Mouse (Mus musculus) yolk sac, embryonic 10.5 days (tissue): ENCODE results near the gene Stard7.

ENCODE experiments used
- DNase-seq: peaks from one replicate; pipeline ENCODE4 v3.0.0-alpha.2; 2017; ENCODE audit warnings: low spot score

Gene Stard7

DNA sequence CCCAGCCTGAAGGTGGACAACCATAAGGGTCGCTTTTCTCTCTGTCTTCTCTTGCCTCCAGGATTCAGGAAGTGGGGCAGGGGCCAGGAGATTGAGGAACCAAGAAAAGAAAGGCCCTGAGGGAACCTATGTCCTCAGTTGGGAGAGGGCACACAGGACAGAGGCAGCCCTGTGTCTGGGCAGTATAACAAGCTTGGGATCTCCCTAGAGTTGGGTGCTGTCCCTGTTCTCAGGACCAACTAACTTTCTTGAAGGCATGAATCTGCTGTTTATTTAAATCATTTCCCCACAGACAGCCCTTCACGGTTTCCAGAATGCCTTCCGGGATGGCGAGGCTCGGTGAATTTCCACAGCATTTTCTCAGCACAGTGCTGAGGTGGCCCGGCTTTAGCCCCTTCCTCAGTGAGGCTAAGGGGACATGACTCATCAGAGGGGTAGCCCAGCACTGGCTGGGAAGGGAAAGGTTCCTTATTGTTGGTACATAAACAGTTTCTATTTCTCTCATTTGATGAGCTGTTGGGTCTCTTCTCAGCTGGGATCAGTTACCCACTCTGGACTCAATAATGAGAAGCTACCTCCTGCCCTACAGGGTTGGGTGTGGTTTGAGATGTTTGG lies 52.8 kb downstream of the Stard7 start:
- no peak for DNase-seq

DNA sequence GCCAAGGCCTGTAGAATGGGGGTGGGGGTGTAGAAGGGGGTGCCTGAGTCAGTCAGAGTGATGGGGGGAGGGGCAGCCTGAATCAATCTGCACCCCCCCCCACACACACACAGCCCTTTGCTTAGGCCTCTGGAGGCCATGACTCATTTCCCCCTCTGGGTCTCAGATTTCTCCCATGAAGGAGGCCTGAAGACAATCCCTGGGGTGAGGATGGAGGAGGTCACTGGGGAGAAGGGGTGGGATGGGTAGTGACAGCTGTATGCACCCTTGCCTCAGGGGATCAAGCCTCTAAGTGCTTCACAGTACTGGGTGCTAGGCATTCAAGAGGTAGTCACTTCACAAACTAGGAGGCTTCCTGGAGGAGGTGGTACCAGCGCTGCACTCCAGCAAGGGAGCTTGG lies 53.6 kb downstream of the Stard7 start:
- no peak for DNase-seq

DNA sequence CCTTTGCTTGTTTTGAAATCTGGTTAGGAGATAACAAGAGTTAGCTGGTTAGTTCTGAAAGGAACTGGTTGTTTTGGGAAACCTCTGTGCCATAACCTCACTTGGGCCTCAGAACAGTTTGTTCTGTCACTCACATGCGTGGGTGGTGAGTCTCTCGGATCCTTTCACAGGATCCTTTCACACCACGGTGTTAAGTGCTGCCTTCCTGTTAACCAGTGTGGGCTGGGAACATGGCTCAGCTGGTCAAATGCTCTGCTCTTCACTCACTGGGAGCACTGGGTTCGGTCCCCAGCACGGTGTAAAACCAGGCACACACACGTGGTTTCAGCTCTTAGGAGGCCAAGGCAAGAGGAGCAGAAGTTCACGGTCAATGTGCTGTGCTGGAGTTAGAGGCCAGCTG lies 54.4 kb downstream of the Stard7 start:
- no peak for DNase-seq

DNA sequence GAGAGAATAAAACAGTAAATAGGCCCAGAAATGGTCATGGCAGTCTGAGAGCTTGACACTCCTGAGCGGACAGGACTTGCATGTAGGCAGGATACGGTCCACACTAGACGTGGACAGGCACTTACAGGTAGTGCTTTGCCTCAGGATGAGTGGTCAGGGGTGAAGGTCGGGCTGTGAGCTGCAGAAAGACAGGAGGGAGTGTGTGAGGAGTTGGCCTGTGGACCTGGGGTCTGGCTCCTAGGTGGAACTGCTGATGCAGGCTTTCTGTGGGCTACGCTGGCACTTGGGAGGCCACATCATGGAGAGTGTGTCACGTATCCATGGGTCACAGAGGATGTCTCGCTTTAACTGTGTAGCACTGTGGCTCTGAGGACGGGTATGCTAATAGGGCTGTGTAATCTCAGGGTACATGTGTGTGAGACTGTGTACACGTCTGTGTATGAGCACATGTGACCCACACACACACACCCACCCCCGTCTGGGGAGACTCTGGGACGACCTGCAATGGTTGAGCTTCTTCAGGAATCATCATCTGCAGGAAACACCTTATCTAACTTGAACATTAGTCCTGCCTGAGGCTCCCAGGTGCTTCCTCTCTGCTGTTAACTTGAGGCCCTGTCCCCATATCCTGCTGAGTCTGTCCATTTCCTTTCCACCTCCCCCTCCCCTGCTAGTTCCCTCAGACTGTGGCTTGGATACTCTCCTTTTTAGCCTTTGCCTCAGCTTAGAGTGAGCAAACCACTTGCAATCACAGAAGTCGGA lies 58.3 kb downstream of the Stard7 start:
- DNase-seq: peak; percentile 25

DNA sequence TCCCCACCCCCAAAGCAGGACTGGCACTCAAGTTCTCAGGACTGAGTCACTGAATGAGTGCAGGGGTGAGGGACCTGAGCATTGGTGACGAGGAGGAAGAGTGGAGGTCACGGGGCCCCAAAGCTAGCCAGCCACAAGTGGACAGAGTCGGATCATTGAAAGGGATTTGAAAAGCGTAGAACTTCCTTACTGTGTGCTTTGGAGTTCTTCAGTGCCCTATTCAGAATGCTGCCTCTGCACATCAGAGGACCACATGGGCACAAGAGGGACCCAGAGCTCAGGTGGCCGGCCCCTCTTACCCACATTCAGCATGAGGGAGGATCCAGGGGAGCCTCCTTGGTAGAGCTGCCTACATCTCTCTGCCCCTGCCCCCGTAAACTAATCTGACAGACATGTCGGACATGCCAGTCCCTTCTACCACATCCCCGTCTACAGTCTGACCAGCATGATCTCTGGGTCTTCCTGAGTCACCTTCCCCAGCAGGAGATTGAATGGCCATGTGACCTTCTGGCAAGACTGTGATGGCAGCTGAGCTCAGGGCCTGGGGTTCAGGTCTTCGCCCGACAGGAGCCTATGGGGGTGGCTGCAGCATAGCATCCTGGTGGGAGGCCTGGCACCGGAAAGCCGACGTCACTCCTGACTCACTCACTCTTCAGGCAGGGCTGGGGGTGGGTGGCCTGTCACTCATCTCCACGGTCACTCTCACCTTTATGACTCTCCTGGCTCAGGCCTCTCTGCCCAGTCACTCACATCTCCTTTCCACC lies 63.0 kb downstream of the Stard7 start:
- no peak for DNase-seq

DNA sequence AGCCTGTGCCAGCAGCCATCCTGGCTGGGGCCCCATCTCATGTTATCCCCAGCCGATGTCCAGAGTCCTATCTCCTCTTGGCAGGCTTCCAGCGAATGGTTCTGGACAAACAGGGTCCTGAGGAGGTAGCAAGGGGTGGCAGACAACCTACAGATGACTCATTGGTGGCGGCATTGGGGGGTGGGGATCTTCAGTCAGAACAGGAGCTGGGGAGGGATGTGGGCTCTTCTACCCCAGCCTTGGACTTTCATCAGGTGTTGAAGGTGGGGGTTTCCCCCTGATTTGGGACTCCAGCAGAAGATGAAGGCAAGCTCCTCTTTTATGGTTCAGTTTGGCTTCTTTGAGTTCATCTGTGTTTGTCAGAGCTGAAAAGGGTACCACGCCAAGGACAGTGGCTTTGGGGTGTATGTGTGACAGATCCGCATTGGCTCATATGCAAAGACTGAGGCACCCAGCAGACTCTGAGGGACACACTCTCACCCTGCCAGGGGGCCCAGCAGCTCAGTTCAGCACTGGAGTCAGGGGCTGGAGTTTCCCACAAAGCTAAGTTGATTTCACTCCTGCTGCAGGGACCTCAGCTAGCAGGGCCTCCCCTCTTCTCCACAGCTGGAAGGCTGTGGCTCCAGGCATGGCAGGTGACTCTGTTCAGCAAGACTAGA lies 64.1 kb downstream of the Stard7 start:
- no peak for DNase-seq

DNA sequence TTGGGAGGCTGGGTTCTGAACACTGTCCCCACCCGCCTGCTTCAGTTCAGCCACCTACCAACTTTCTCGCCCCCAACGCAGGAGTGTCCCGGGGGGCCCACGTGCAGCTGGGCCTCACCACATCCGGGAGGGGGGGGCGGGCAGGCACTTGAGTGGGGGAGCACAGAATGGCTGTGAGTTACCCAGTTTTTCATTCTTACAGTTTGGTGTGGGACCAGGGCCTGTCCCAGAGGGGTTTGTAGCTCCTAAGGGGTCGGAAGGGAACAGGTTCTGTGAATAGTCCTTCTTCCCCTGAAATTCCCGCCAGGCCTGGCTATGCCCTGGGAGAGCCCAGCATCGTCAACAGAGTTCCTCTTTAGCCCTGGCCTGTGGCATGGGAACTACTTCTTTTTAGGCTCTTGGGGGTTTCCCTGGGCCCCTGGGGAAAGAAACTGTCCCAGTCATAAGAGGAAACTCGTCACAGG lies 65.1 kb downstream of the Stard7 start:
- DNase-seq: no peak

DNA sequence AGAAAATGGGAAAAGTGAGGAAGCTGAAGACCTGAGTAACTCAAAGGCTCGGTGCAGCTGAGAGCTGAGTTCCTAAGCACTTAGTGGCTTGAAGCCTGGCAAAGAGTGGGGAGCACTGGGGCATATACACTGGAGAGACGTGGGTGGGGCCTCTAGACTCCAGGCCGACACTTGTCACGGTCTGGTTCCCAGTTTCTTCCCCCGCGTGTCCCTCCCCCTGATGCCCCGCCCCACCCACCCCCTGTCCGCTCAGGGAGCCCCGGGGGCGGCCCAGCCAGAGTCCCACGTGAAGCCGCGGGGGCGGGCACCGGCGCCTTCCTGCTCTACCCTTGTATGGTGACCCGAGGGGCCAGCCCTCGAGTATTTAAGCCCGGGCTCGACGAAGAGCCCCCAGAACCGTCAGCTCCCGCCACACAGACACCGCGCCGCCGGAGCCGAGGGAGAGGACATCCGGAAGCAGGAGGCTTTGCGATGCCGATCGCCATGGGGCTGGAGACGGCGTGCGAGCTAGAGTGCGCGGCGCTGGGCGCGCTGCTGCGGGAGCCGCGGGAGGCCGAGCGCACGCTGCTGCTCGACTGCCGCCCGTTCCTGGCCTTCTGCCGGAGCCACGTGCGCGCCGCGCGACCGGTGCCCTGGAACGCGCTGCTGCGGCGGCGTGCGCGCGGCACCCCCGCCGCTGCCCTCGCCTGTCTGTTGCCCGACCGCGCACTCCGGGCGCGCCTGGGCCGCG lies 65.9 kb downstream of the Stard7 start, which contains the start of gene Dusp2:
TSS of gene Dusp2 (plus strand) at position 393 of the 730 bp plus-strand sequence.
- peak; percentile 66 for DNase-seq

DNA sequence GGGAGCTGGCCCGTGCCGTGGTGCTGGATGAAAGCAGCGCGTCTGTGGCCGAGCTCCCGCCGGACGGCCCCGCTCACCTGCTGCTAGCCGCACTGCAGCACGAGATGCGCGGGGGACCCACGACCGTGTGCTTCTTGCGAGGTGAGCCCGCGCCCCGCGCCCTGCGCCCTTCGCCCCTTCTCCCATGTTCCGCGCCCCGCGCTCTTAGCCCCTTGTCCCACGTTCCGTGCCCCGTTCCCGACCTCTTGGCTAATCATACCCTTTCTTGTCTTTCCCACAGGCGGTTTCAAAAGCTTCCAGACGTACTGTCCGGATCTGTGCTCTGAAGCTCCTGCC lies 66.4 kb downstream of the Stard7 start:
- no peak for DNase-seq

DNA sequence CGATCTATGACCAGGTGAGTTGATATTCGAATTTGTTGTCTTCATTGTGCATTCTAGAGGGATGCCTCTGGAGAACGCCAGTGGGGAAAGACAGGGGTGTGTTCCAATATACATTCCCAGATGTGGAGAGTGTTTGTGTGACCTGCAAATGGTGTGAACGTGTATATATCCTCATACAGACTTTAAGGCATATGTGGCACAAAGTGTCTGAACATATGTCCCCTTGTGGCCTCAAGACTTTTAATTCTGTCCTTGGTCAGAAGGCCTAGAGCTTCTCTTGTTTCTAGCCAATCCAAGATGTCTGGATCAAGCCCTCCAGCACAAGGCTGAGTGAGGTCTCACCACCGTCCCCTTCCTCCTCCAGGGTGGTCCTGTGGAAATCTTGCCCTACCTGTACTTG lies 66.9 kb downstream of the Stard7 start:
- no peak for DNase-seq

DNA sequence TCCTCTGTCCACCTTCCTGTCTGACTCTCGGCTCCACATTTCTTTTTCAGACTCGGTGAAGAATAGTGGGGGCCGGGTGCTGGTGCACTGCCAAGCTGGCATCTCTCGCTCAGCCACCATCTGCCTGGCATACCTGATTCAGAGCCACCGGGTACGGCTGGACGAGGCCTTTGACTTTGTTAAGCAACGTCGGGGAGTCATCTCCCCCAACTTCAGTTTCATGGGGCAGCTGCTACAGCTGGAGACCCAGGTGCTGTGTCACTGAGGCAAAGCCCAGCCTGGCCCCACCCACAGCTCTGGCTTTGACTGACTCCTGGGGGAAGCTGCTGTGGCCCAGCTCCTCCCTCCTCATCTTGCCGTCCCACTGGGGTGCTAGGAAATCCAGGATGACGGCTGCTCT lies 67.5 kb downstream of the Stard7 start:
- no peak for DNase-seq

DNA sequence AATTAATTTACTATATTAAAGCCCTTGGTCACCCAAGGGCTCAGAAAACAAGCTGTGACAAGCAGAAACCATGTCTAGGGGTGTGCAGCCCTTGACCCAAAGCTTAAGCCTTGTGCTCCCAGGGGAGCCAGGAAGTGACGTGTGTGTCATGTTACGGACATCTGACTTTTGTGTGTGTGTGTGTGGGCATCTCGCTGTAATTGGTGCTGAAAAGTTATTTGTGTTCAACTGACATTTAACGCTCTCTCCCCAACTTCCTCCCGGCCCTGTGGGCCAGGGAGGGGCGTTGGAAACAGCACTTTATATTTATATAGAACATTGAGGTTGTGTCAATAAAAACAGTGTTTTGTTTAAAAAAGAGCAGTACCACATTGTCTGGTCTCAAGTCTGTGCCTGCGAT lies 68.0 kb downstream of the Stard7 start:
- DNase-seq: no peak

DNA sequence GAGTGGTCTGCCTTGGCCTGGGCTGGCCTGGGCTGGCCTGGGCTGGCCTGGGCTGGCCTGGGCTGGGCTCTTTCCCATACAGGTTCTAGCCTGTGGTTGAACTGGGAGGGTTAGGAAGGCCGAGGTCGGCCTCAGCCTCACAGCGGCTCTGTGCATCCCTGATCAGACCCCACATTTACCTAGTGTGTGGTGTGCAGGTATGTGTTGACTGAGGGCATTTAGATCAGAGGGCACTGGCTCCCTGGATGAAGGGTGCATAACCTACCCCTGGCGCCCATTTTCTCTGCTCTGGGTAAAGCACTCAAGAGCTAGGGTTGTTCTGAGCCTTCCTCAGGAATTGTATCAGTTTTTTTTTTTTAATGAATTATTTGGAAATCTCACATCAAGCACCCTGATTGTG lies 68.4 kb downstream of the Stard7 start, which contains the start of gene Astl:
TSS of gene Astl (plus strand) at position 224 of the 400 bp plus-strand sequence.
- DNase-seq: no peak

DNA sequence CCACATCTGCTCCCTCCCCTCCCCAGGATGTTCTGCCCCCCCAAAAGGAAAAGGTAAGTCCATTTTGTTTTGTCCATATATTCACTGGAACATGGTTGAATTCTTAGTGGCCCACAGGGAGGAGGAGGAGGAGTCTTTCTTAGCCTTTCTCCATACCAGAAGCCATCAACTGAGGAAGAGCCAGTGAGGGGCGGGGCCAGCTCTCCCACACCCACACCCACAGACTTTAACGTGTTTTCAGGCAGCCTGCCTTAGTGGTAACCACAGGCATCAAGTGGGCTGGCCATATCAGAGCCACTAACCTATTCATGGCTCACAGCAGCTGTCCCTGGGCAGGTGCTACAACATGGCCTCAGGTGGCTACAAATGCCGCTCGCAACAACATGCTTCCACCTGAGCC lies 68.8 kb downstream of the Stard7 start:
- no peak for DNase-seq

DNA sequence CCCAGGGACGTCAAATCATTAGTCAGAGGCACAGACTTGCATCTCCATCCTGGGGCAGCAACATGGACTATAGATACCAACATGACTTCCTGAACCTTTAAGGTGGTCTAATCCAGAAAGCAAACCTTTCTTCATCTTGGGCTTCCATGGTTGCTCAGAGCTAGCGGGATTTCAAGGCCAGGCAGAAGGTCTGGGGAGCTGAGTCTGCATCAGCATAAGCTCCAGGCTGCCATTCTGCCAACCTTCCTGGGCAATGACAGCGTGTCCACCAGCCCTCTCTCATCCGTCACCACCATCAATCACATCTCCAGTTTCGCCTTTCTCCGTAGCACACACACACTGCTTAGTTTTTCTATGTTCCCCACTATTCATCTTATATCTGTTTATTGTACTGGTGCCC lies 69.2 kb downstream of the Stard7 start:
- no peak for DNase-seq

DNA sequence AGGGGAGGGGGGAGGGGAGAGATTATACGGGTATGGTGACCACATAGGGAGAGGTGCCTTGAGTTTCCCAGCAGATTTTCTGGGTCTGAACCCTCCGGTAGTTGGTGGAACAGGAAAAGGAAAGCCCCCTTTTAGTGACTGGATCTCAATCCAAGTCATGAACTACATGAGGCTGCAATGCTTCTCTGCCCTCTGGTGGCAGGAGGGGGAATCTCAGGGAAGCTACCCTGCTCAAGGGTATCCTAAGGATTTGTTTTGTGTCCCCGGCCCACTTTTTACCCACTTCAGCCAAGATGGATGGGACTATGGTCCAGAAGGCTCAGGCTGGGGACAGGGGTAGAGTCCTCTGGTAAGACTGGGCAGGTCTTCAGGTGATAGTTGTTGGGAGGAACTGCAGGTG lies 71.1 kb downstream of the Stard7 start:
- DNase-seq: peak; percentile 23

DNA sequence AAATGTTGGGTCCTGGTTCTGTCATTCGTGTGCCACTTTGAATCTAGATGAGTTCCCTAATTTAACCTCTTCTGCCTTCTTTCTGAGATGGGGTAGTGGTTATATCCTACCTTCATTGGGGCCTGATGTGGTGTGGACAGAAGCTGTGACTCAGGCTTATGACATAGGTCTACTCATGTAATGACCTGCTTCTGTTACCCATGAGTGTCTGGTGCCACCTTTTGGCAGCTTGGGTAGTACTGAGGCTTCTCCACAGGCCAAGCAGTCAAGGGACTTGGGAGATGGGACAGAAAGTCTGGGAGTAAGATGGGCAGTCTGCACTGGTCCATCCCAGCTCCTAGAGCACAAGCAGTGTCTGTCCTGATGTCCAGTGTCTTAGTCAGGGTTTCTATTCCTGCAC lies 76.3 kb downstream of the Stard7 start:
- DNase-seq: no peak

DNA sequence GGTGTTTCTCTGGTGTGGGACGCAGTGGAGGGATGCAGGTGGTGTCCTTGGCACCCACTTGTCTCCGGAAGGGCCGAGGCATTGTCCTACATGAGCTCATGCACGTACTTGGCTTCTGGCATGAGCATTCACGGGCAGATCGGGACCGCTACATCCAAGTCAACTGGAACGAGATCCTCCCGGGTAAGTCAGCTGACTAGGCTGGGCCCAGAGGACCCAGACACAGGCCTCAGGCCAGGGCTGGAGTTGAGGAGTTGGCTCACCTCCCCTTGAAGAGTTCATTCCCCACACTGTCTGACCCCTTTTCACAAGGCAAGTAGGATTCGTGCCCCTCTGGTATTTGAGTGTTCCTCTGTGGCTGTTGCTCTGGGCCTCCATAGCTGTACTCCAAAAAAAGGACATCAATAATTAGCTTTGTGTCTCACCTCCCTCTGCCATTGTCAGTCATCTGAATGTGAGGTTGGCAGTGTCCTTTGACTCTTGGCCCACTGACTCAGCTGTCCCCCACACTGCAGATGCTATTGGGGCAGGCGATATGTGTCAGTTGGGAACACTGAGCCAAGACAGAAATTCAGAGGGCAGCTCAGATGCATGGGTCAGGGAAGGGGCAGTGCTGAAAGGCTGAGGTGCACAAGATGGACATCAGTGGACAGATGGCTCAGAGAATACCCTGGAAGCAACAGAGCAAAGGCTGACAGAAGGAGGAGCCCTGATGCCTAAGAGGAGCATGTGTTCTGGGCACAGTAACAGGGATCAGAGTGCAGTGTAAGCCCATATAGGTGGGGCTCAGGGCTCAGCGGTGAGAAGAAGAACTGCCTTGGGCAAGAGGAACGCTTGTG lies 77.3 kb downstream of the Stard7 start:
- no peak for DNase-seq
